Mouse (Mus musculus) adrenal gland, adult 2 months (tissue): ENCODE data around the gene Aspn. TPM values are rescaled to one million over a fixed set of nuclear protein-coding genes. Genes with fewer than 3 reads are reported as not detected.
"Not testable (repeated sequence)": the region's sequence is repeated elsewhere in the genome, so short reads cannot be mapped to it uniquely, and the experiment has no call there.

Experiments
- DNase-seq: peaks from one replicate; pipeline ENCODE4 v3.0.0; 2021
- polyA plus RNA-seq: library from polyadenylated mRNA; depleted of rRNA; stranded (reverse); fragments of >200 nt; gene quantifications from 2 replicates; pipeline ENCODE4 v1.2.3, GENCODE M21; 2012; rRNA removed
- total RNA-seq, 2 experiments: library from RNA; stranded (reverse); gene quantifications; 2 replicates each; pipeline ENCODE4 v1.2.3; 2021

Aspn gene
- total and polyA plus RNA-seq, 3 experiments = 0.09 to 4.7 (median 3.4) TPM

DNA sequence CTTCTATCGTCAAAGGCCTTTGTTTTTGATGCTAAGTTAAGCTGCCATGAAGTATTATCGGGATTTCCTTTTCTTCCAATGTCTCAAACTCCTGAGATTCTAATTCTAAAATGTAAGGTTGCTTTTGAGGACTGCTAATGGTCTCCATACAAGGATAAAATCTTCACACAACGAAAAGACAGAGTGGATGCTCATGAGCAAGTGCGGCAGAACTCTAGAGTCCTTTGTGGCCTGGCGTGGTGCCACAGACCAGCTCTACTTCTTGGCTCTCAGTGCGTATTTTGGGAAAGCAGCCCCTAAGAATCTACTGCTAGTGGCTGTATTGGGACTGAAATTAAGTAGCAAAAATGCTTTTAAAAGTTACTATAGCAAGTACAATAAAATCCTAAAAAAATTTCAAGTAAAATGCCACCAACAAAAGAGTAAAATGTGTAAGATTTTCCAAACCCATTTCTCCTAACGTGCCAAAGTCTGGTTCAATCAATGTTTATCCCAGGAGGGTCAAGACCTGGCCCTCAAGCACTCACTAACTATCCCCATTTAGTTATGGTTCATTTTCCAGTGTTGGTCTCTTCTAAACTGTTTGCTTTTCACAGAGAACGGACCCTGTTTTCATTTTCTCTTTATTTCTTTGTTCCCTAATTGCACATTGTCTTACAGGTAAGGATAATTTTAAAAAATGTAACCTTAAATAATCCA, 40.2 kb downstream of the Aspn start:
- no peak for DNase-seq

DNA sequence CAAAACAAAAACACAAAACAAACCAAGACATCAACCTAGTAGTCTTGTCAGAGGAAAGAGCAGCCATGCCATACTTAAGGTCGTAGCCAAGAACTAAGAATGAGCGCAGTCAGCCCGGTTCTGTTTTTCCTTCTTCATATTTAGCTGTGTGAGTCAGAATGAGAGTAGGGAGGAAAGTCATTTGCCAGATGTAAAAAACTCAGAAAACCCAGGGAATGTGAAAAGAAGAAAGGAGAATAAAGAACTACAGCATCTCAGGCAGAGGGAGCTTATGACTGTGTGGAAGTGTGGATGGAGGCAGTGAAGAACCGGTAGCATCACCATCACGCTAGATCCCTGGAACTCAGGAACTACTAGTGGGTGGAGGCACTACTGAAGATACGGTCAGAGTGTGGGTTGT, 41.8 kb downstream of the Aspn start:
- no peak for DNase-seq

GRCm38 (mm10) chr13:49602541-49602940, 58.3 kb downstream of the Aspn start:
- DNase-seq = not testable (repeated sequence)

- DNase-seq = no peak
Observed at GRCm38 (mm10) chr13:49603603-49604002, 59.4 kb downstream of the Aspn start.

- peak; percentile 11 for DNase-seq
Observed at GRCm38 (mm10) chr13:49607714-49608113, 63.5 kb downstream of the Aspn start, which contains the start of gene Ogn. TSS of gene Ogn (plus strand) at chr13:49608046.

- no peak for DNase-seq
Observed at GRCm38 (mm10) chr13:49608589-49609322, 64.5 kb downstream of the Aspn start.

- no peak for DNase-seq
Observed at GRCm38 (mm10) chr13:49617021-49617420, 72.8 kb downstream of the Aspn start.

Other genes with a start within 250 kb of the Aspn start
- 1 to 10 TPM; 3.1 to 6.0 TPM for gene Fgd3, start 224.1 kb upstream of the Aspn start, total RNA-seq
- 1.3 and 2.3 TPM in 2 replicates for gene Fgd3, start 224.1 kb upstream of the Aspn start, polyA plus RNA-seq
- gene Bicd2, start 202.9 kb upstream of the Aspn start, total RNA-seq = 10 to 100 TPM; 34.7 to 43.2 TPM
- 25.1 and 25.2 TPM in 2 replicates for gene Bicd2, start 202.9 kb upstream of the Aspn start, polyA plus RNA-seq
- 10 to 100 TPM; 27.0 to 38.3 TPM for gene Ippk, start 123.2 kb upstream of the Aspn start, total RNA-seq
- 6.8 and 8.4 TPM in 2 replicates for gene Ippk, start 123.2 kb upstream of the Aspn start, polyA plus RNA-seq
- gene Tes3-ps, start 51.1 kb upstream of the Aspn start, total RNA-seq = 1 to 10 TPM; 1.2 to 1.5 TPM
- not detected in 2 replicates for gene Tes3-ps, start 51.1 kb upstream of the Aspn start, polyA plus RNA-seq
- 1 to 10 TPM; 7.2 to 9.5 TPM for gene Ecm2, start 39.6 kb upstream of the Aspn start, total RNA-seq
- 0.54 and 0.65 TPM in 2 replicates for gene Ecm2, start 39.6 kb upstream of the Aspn start, polyA plus RNA-seq
- gene Omd, start 38.0 kb downstream of the Aspn start, total RNA-seq = 1 to 10 TPM; 5.1 to 6.2 TPM
- gene Omd, start 38.0 kb downstream of the Aspn start, polyA plus RNA-seq = 0.20 TPM in 1 of 2 replicates, not detected in the other
- 10 to 100 TPM; 60.1 to 64.3 TPM for gene Ogn, start 63.6 kb downstream of the Aspn start, total RNA-seq
- gene Ogn, start 63.6 kb downstream of the Aspn start, polyA plus RNA-seq = 2.1 and 3.2 TPM in 2 replicates
- gene Cenpp, start 108.3 kb downstream of the Aspn start, total RNA-seq = 1 to 10 TPM in 1 of 2 experiments, under 1 TPM in 1; 0.79 to 1.0 TPM
- gene Cenpp, start 108.3 kb downstream of the Aspn start, polyA plus RNA-seq = 0.12 and 0.39 TPM in 2 replicates
- gene Nol8, start 108.6 kb downstream of the Aspn start, total RNA-seq = 10 to 100 TPM; 21.7 to 33.0 TPM
- gene Nol8, start 108.6 kb downstream of the Aspn start, polyA plus RNA-seq = 0.19 and 0.22 TPM in 2 replicates
- gene Iars, start 137.7 kb downstream of the Aspn start, total RNA-seq = 10 to 100 TPM; 65.8 to 78.3 TPM
- 6.6 and 9.3 TPM in 2 replicates for gene Iars, start 137.7 kb downstream of the Aspn start, polyA plus RNA-seq